Mouse (Mus musculus): ENCODE measurements around the gene Dsp. TPM values are rescaled to one million over a fixed set of nuclear protein-coding genes. Genes with fewer than 3 reads are reported as not detected.
A peak's percentile ranks its signal among the peaks of the same experiment; 100 is the strongest.

The Dsp gene
- total RNA-seq, 1 experiment from 2014 or later = 3.7 TPM

DNA sequence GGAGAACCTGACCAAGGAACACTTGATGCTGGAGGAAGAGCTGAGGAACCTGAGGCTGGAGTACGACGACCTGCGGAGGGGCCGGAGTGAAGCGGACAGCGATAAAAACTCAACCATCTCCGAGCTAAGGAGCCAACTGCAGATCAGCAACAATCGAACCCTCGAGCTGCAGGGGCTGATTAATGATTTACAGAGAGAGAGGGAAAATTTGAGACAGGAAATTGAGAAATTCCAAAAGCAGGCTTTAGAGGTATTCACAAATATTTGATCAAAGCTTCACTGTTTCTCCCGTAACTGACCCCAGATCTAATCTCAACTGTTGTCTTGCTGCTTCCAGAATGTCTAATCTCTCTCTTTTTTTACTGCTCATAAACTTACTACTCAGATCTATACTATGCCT lies 42.3 kb downstream of the Dsp start:
- DNase-seq = no peak

DNA sequence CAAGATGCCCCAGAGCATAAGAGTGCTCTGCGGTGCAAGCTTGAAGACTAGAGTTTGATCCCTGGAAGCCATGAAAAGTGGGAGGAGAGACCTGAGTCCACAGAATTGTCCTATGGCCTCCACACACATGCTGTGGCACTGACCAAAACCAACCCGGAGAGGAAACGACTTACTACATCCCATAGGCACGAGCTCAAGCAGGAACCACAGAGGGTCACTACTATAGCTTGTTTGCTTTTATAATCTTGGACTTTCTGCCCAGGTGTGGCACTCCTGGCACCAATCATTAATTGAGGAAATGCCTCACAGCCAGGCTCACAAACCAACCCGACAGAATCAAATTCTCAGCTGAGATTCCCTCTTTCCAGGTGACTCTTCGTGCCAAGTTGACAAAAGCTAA lies 50.3 kb downstream of the Dsp start:
- no peak for DNase-seq

GRCm38 (mm10) chr13:38204171-38204570 lies 53.1 kb downstream of the Dsp start:
- DNase-seq = no peak

GRCm38 (mm10) chr13:38204702-38205482 lies 53.8 kb downstream of the Dsp start, which contains the start of gene Snrnp48:
TSS of gene Snrnp48 (plus strand) at chr13:38204938.
- DNase-seq = peak; percentile 94

DNA sequence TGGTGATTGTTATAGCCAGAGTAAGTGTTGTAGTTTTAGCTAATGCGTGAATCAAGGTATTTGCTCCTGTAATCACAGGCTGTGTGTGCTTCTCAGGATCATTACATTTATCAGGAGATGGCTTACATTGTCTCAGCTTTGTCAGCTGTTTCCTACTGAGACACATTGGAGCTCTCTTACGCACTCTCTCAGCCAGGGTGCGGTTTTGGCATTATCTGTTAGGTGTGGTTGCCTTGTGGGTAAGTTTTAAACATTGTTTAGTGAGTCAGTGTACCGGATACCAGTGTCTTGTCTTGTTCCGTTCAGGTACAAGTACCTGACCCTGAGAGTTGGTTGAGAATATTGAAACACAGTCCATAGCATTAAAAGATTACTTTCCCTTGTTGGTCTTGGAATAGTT lies 60.0 kb downstream of the Dsp start:
- no peak for DNase-seq

DNA sequence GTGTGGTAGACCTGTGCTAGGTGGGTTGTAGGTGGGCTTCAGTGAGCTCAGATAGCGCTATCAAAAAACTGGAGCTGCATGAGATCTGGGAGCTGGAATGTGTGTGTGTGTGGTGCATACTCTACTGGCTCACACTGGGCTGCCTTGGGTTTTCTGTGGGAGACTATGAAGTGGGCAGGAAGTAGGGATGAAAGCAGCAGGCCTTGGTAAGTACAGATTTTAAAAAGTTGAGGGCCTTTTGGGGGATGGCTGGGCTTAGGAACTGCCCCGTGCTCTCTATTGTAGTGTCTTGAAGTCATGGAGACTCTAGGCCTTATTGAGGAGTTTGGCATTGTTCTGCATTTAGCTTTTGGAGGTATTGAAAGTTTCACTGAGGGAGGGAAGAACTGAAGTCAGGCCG lies 67.6 kb downstream of the Dsp start:
- DNase-seq = no peak

GRCm38 (mm10) chr13:38220331-38220730 lies 69.2 kb downstream of the Dsp start:
- DNase-seq = no peak

GRCm38 (mm10) chr13:38230177-38230821 lies 79.2 kb downstream of the Dsp start:
- no peak for DNase-seq

GRCm38 (mm10) chr13:38232411-38232810 lies 81.3 kb downstream of the Dsp start:
- no peak for DNase-seq

- no peak for DNase-seq
These were observed 81.9 kb downstream of the Dsp start for GRCm38 (mm10) chr13:38232856-38233625.

GRCm38 (mm10) chr13:38234651-38235050 lies 83.6 kb downstream of the Dsp start:
- no peak for DNase-seq

DNA sequence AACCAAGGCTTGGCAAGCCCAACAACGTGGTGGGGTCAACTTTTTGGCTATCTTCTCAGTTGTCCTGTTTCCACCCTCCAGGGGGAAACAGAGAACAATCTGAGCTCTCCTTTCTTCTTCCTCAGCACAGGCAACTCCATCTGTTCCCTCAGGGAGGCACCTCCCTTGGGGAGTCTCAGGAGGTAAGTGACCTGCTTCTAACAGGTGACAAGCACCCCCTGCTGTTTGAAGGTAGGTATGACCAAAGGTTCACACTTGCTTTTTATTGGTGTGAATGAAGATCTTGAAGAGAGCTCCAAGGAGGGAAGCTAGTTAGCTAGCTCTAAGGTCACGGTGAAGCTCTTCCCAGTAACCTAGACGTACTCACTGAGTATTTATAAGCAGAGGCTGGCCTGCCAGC lies 84.3 kb downstream of the Dsp start:
- DNase-seq = peak; percentile 12

- DNase-seq = no peak
These were observed 97.1 kb downstream of the Dsp start for GRCm38 (mm10) chr13:38248151-38248550.

Other genes with a start within 250 kb of the Dsp start
- gene Ssr1, start 157.1 kb upstream of the Dsp start, total RNA-seq (2021) = 131 and 135 TPM in 2 replicates
- 29.1 and 32.4 TPM in 2 replicates for gene Riok1, start 114.3 kb upstream of the Dsp start, total RNA-seq (2021)
- gene Cage1, start 114.2 kb upstream of the Dsp start, total RNA-seq (2021) = 3.0 and 3.6 TPM in 2 replicates
- gene Snrnp48, start 53.6 kb downstream of the Dsp start, total RNA-seq (2021) = 24.6 and 26.1 TPM in 2 replicates
- 9.6 and 12.5 TPM in 2 replicates for gene Bmp6, start 193.8 kb downstream of the Dsp start, total RNA-seq (2021)

All from adrenal gland, postnatal 14 days (tissue).